Mouse (Mus musculus): ENCODE measurements around the gene Atp6v1g2. TPM values are rescaled to one million over a fixed set of nuclear protein-coding genes. Genes with fewer than 3 reads are reported as not detected.

Atp6v1g2 gene
- polyA plus RNA-seq (2012; rRNA removed) = 72.5 and 74.9 TPM in 2 replicates

DNA sequence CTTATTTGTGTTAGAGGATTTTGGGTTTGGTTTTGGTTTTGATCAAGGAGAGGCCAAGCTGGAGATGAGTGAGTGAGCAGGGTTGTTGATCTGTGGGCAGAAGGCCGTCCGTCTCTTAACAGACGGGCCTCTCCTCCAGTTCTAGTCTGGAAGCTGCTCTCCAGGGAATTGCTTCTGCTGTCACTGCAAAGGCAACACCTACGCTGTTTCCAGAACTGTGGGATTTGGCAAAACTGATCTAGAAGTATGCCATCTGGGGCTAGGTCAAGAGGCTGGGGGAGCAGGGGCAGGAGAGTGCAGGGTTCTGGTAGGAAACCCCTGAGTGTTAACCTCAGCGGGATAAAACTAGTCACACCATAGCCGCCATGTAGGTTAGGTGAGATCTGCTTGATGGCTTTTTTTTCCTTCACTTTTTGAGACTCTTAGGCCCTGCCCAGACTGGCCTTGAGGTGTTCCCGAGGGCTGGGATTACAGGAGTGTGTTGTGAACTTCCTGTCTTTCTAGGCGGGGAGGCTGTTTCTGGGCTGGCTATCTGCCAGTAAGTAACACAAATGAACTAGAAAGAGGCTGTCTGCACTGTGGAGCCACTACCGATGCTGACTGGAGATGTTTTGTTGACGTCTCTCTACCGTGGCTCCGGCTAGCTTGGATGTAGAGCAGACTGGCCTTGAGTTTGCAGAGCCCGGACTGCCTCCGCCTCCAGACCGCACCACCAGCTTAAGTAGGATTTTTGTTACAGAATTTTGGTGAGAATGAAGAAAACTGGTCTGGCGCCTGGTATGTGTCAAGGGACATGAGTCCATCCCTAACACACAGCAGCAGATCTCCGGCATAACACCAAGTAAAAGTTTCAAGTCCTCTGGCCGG lies at the start of gene Atp6v1g2:
Gene Atp6v1g2 (plus strand): TSS at position 547 of the 867 bp plus-strand sequence.
- peak; percentile 25 for DNase-seq (ENCODE audit: low read depth)
- no peak for TF ChIP-seq CTCF (IDR thresholded peaks at IDR 0.05; ENCODE audit: borderline replicate concordance, extremely low read depth, insufficient read depth, insufficient read length)
- TF ChIP-seq POLR2A (IDR thresholded peaks at IDR 0.05; ENCODE audit: borderline replicate concordance, extremely low read depth, insufficient read depth, insufficient read length, poor library complexity, severe bottlenecking) = no peak

DNA sequence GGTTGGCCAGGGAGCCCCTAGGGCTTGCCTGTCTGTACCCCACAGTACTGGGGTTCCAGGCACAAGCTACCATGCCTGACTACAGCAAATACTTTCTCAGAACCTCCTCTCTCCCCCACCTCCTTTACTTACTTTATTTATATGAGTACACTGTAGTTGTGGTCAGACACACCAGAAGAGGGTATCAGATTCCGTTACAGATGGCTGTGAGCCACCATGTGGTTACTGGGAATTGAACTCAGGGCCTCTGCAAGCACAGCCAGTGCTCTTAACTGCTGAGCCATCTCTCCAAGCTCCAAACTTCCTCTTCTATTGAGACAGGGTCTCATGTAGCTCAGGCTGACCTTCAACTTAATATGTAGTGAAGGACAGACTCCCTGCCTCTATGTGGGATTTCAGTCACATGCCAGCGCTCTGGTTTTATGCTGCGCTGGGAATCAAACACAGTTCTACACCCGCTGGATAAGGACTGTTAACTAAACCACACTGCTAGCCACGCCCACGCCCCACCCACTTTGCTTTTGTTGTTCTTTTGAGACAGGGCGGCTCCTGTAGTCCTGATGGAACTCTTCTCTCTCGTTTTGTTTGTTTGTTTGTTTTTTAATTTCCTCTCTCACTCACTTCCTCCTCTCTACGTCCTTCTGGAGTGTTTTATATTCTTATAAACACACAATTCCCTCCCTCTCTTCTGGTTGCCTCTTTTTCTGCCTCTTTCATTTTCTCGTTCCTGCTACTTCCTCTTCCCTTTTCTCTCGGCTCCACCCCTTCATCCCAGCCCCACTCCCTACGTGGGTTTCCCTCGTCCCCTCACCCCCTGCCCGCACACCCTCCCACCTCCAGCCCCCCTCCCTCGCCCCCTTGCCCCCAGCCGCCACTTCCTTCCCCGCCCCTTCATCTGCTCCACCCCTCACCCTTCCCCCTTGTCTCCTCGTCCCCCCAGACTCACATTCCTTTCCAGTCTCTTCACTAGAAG lies 47.5 kb upstream of the Atp6v1g2 start:
- DNase-seq (ENCODE audit: low read depth) = peak; percentile 71
- no peak for TF ChIP-seq POLR2A (IDR thresholded peaks at IDR 0.05; ENCODE audit: borderline replicate concordance, extremely low read depth, insufficient read depth, insufficient read length, poor library complexity, severe bottlenecking)
- TF ChIP-seq CTCF (IDR thresholded peaks at IDR 0.05; ENCODE audit: borderline replicate concordance, extremely low read depth, insufficient read depth, insufficient read length) = no peak

DNA sequence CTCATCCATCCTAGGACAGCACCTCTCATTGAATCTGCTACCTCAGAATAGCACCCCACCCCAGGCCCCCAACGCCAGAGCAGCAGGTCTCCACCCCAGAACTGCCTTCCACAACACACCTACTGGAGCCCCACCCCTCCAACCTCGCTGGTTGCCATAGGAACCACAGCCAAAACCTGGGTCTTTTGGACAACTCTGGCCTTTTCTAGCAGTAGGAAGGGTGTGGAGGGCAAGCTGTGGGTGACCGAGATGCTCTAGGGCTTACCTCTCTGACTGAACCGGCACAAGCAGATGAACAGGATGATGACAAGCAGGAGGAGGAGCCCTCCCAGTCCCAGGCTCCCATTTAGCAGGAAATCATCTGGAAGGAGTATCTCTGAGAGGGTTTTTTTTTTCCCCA lies 46.8 kb upstream of the Atp6v1g2 start:
- TF ChIP-seq POLR2A (IDR thresholded peaks at IDR 0.05; ENCODE audit: borderline replicate concordance, extremely low read depth, insufficient read depth, insufficient read length, poor library complexity, severe bottlenecking) (no peak), CTCF (IDR thresholded peaks at IDR 0.05; ENCODE audit: borderline replicate concordance, extremely low read depth, insufficient read depth, insufficient read length) (no peak)
- DNase-seq (ENCODE audit: low read depth) = peak; percentile 18

DNA sequence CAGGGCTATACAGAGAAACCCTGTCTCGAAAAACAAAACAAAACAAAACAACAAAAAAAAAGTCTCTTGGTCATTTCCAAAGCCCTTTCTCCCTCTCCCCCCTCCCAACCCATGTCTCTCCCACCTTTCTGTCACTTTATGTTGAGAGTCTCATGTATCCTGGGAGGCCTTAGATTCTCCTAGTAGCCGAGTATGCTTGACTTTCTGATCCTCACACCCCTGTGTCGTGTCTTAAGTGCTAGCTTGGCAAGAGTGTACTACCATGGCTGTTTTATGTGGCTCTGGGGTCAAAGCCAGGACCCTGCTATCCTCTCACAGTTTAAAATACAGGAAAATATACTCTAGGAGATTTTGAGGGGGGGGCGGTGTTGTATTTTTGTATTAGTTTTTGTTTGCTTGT lies 46.1 kb upstream of the Atp6v1g2 start:
- DNase-seq (ENCODE audit: low read depth) = no peak
- TF ChIP-seq POLR2A (IDR thresholded peaks at IDR 0.05; ENCODE audit: borderline replicate concordance, extremely low read depth, insufficient read depth, insufficient read length, poor library complexity, severe bottlenecking) (no peak), CTCF (IDR thresholded peaks at IDR 0.05; ENCODE audit: borderline replicate concordance, extremely low read depth, insufficient read depth, insufficient read length) (no peak)

DNA sequence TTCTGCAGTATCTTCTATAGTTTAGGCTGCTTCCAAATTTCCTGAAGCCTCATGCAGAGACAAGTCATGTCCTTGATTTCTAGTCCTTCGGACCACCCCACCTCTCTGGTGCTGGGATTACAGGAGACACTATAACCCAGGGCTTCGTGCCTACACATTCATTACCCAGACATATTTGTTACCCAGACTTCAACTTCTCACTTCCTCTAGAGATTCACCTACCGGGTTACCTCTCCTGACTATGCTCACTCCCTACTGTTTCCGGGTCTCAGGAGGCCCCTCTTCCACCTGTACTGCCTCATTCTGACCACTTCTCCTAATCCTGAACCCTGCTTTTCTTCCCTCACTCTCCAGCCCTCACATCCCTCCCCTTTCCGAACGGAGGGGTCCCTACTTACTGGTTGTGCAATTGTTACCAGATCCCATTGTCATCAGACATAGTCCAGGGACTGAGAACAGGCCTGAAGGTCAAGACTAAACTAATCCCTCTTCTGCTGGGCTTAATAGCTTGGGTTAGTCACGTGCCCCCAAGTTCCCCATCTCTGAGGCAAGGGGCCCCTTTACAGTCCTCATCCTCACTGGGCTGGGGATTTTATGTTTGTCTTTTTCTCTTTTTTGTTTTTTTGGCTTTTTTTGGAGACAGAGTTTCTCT lies 45.4 kb upstream of the Atp6v1g2 start, which contains the start of gene Lst1:
Gene Lst1 (minus strand): TSS at position 481 of the 652 bp plus-strand sequence.
- TF ChIP-seq POLR2A (IDR thresholded peaks at IDR 0.05; ENCODE audit: borderline replicate concordance, extremely low read depth, insufficient read depth, insufficient read length, poor library complexity, severe bottlenecking) = no peak
- no peak for TF ChIP-seq CTCF (IDR thresholded peaks at IDR 0.05; ENCODE audit: borderline replicate concordance, extremely low read depth, insufficient read depth, insufficient read length)
- no peak for DNase-seq (ENCODE audit: low read depth)

DNA sequence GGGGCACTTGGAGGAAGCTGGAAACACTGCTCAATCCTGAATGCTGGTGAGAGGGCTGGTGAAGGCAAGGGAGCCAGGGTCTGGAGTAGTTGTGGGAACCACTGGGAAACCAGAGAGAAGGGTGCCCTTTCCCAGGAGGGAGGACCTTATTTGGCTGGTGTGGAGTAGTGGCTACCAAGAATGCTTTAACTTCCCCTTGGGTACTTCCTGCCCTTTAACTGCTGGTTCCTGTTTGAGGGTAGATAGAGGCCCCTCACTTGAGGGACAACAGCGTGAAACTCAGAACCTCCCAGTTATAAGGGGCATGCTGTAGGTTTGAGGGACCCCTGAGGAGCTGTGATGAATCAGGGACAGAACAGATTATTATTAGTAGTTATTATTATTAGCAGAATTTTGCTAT lies 44.3 kb upstream of the Atp6v1g2 start:
- no peak for TF ChIP-seq CTCF (IDR thresholded peaks at IDR 0.05; ENCODE audit: borderline replicate concordance, extremely low read depth, insufficient read depth, insufficient read length)
- no peak for TF ChIP-seq POLR2A (IDR thresholded peaks at IDR 0.05; ENCODE audit: borderline replicate concordance, extremely low read depth, insufficient read depth, insufficient read length, poor library complexity, severe bottlenecking)

DNA sequence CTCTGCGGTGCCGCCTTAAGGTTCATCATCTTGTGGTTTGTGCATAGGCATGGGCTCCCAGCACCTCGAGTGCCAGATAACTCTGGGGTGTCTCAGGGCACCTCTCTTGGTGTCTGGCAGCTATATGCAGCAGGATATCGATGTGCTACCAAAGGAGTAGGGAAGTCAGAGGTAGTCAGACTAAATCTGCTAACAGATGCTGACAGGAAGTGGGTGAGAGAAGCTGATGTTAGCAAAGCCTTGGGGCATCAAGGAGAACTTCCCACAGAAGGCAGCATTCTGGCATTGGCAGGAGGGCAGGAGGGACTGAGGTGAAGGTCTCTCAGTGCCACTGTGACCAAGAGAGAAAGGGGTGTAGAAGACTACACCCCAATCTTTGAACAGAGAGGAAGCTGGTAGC lies 43.4 kb upstream of the Atp6v1g2 start:
- TF ChIP-seq POLR2A (IDR thresholded peaks at IDR 0.05; ENCODE audit: borderline replicate concordance, extremely low read depth, insufficient read depth, insufficient read length, poor library complexity, severe bottlenecking) = no peak
- no peak for TF ChIP-seq CTCF (IDR thresholded peaks at IDR 0.05; ENCODE audit: borderline replicate concordance, extremely low read depth, insufficient read depth, insufficient read length)
- DNase-seq (ENCODE audit: low read depth) = no peak

More for the DNA sequence above, 44.3 kb upstream of the Atp6v1g2 start:
- DNase-seq (ENCODE audit: low read depth) = no peak

DNA sequence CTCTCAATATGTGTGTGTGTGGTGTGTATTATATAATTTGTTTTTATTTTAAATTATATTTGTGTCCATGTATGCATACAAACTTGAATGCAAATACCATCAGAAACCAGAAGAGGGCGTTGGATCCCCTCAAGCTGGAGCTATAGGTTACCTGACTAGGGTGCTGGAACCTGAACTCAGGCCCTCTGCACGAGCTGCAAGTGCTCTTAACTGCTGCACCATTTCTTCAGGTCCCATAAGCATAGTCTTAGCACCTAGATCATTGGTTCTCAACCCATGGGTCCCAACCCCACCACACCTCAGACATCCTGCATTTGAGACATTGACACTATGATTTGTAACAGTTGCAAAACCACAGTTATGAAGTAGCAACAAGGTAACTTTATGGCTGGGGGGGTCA lies 41.7 kb upstream of the Atp6v1g2 start:
- no peak for DNase-seq (ENCODE audit: low read depth)
- TF ChIP-seq POLR2A (IDR thresholded peaks at IDR 0.05; ENCODE audit: borderline replicate concordance, extremely low read depth, insufficient read depth, insufficient read length, poor library complexity, severe bottlenecking) (no peak), CTCF (IDR thresholded peaks at IDR 0.05; ENCODE audit: borderline replicate concordance, extremely low read depth, insufficient read depth, insufficient read length) (no peak)

DNA sequence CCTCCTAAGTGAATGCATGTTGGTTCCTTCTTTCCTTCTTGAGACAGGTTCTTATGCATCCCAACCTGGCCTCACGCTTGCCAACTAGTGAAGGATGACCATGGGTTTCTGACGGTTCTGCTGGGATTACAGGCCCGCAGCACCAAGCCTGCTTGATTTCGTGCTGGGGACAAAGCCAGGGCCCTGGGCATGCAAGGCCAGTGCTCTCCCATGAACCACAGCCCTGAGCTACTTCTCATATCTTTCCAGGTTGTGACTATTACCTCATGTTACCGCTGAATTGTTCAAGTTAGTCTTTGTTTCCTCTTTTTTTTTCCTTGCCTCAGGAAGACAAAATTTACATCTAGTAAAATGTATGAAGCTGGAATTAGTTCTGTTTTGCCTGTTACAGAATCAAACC lies 40.5 kb upstream of the Atp6v1g2 start:
- no peak for DNase-seq (ENCODE audit: low read depth)
- no peak for TF ChIP-seq CTCF (IDR thresholded peaks at IDR 0.05; ENCODE audit: borderline replicate concordance, extremely low read depth, insufficient read depth, insufficient read length)
- no peak for TF ChIP-seq POLR2A (IDR thresholded peaks at IDR 0.05; ENCODE audit: borderline replicate concordance, extremely low read depth, insufficient read depth, insufficient read length, poor library complexity, severe bottlenecking)

DNA sequence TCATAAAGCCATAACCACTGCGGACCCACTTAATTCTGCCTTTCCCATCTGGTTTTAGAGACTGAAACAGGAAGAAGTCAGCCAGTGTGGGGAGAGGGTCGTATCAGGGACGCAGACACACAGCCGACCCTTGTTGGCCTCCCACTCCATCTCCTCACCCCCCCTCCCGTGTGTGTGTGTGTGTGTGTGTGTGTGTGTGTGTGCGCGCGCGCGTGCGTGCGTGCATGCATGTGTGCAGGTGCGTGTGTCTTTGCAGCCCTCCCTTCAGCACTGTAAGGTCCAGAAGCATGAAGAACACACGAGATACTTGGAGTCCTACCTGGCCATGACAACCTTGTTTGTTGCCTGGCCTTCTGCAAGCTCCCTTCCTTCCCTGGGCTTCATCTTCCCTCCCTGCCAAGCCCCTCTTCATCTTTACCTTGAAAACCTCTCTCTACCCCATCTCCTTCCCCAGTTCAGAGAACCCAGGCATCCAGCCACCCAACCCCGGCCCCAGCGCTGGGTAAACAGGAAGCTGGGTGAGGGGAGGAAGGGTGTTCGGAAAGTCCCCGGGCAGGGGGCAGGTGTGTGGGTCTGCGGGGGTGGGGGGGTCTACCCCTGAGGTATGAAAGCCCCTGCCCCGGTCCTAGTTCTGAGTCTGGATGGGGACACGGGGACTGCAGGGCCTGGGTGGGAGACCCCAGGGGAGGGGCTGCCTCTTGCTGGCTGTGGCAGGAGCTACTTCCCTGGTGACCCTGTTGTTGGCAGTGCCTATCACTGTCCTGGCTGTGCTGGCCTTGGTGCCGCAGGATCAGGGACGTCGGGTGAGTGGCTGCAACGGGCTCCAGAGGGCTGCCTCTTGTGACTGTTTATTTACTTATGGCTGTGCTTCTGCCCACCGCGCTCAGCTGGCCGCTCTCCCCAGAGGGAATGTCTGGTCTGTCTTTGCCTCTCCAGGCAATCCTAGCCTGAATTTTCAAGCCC lies 39.3 kb upstream of the Atp6v1g2 start, which contains the start of gene Ltb:
Gene Ltb (plus strand): TSS at position 559 of the 963 bp plus-strand sequence.
- TF ChIP-seq POLR2A (IDR thresholded peaks at IDR 0.05; ENCODE audit: borderline replicate concordance, extremely low read depth, insufficient read depth, insufficient read length, poor library complexity, severe bottlenecking) (no peak), CTCF (IDR thresholded peaks at IDR 0.05; ENCODE audit: borderline replicate concordance, extremely low read depth, insufficient read depth, insufficient read length) (no peak)
- no peak for DNase-seq (ENCODE audit: low read depth)

Measured in brain, embryonic 14.5 days (tissue).